Mouse (Mus musculus) kidney, postnatal 0 days (tissue): ENCODE measurements around the gene Sds. TPM values are rescaled to one million over a fixed set of nuclear protein-coding genes. Genes with fewer than 3 reads are reported as not detected.

Experiments
- ATAC-seq: fragments of 200-750 bp; cut with Nextera tagmentation; replicated peaks from 2 replicates; pipeline ENCODE4 v1.8.0; 2017; ENCODE audit warnings: low read depth, moderate number of reproducible peaks, moderate TSS enrichment, moderate library complexity; ENCODE audit not compliant: low FRiP score
- DNase-seq: peaks from one replicate; pipeline ENCODE4 v3.0.0-alpha.2; 2016; ENCODE audit warnings: low spot score
- H3K27ac ChIP-seq: fragments of 300-500 bp; sonication (generic); 2 replicates; pipeline ENCODE4 v1.5.1; 2014; ENCODE audit warnings: mild to moderate bottlenecking
- H3K27me3 ChIP-seq: fragments of 300-500 bp; sonication (generic); 2 replicates; pipeline ENCODE4 v1.6.1; 2014; ENCODE audit warnings: low read length, mixed read lengths; ENCODE audit not compliant: insufficient read depth
- H3K36me3 ChIP-seq: fragments of 300-500 bp; sonication (generic); 2 replicates; pipeline ENCODE4 v1.6.1; 2014; ENCODE audit warnings: low read length, mixed read lengths; ENCODE audit not compliant: insufficient read depth
- H3K4me1 ChIP-seq: fragments of 300-500 bp; sonication (generic); replicated peaks from 2 replicates; pipeline ENCODE4 v1.6.1; 2014; ENCODE audit warnings: antibody characterized with exemption, low read length, mixed read lengths; ENCODE audit not compliant: insufficient read depth
- H3K4me2 ChIP-seq: fragments of 300-500 bp; sonication (generic); 2 replicates; pipeline ENCODE4 v1.6.1; 2014; ENCODE audit warnings: mild to moderate bottlenecking, low read length, moderate library complexity, mixed read lengths
- H3K4me3 ChIP-seq: fragments of 300-500 bp; sonication (generic); replicated peaks from 2 replicates; pipeline ENCODE4 v1.5.1; 2014; ENCODE audit warnings: low read depth, low read length
- H3K9ac ChIP-seq: fragments of 300-500 bp; sonication (generic); 2 replicates; pipeline ENCODE4 v1.6.1; 2014; ENCODE audit warnings: low read depth, low read length
- H3K9me3 ChIP-seq: fragments of 300-500 bp; sonication (generic); replicated peaks from 2 replicates; pipeline ENCODE4 v1.6.1; 2016; ENCODE audit warnings: low read length, inconsistent platforms, mixed read lengths
- CTCF ChIP-seq: IDR thresholded peaks from 2 replicates; pipeline ENCODE4 v1.5.1; 2016; ENCODE audit warnings: antibody characterized with exemption, low read depth, mild to moderate bottlenecking, moderate library complexity
- WGBS: fragments of 180-500 bp; shearing (Covaris S2); extraction: QIAGEN DNeasy Blood & Tissue Kit; methylation state at CpG from one replicate; pipeline ENCODE4 v1.1.7; 2014; 5-methylcytosine and 5-hydroxymethylcytosine counted together
- polyA plus RNA-seq: library from polyadenylated mRNA; unstranded; fragments of >200 nt; fragmentation: Nextera tagmentation; extraction: Ambion mirVana; gene quantifications from 2 replicates; pipeline ENCODE4 v1.2.1, GENCODE M21; 2015

The Sds gene
- polyA plus RNA-seq, 1 experiment from 2014 or later: not detected

DNA sequence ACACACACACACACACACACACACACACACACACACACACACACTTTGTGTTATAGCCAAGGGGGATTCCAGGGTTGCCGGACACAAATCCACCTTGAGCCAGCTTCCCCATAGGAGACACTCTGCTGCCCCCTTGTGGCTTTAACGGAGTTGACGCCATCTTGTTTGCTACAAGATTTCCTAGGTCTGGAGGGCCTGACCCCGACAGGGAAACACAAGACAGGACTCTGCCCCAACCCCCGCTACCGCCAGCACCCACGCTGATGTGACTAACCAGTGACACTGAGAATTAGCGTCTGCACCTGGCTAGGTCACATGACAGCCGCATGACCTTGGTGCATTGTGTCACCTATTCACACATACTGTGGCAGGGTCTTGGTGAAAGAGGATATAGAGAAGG is 18.7 kb upstream of the Sds start:
- no peak for ATAC-seq
- peak; percentile 77 for TF ChIP-seq CTCF

DNA sequence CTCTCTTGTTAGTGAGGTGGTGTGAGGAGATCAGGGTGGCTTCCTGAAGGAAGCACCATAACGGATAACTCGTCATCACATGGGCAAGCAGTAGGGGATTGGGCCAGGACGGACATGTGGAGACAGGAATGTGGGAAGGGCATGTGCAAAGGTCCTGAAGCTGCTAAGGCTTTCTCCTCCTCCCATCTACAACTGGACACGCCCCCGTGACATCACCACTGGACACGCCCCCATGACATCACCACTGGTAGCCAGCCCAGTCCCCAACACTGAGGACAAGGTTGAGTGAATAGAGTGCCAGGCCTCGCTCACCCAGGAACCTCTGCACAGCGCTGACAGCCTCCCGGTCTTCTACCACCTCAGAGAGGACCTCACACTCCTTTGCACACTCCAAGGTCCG is 17.2 kb upstream of the Sds start:
- H3K4me1 ChIP-seq: no peaks in the 10 kb centered on the region
- no peak overlapping the region for H3K4me3 ChIP-seq
- no peak overlapping the region for H3K4me2 ChIP-seq
- no peak overlapping the region for H3K9ac ChIP-seq
- no peaks in the 10 kb centered on the region for H3K9me3 ChIP-seq
- no peak overlapping the region for H3K27ac ChIP-seq
- WGBS: 79% methylated on average over 10 of the region's 10 CpGs
- ATAC-seq (peak; percentile 50; the same call in 1 of the 2 replicates), DNase-seq (no peak)
- TF ChIP-seq CTCF: no peak
- no peaks in the 10 kb centered on the region for H3K36me3 ChIP-seq
- H3K27me3 ChIP-seq: no peaks in the 10 kb centered on the region

More for the DNA sequence above, 18.7 kb upstream of the Sds start:
- no peak overlapping the region for H3K9ac ChIP-seq
- peak; percentile 84 for DNase-seq
- no peaks in the 10 kb centered on the region for H3K36me3 ChIP-seq
- H3K4me2 ChIP-seq: no peak overlapping the region
- H3K27me3 ChIP-seq: no peaks in the 10 kb centered on the region
- H3K27ac ChIP-seq: no peak overlapping the region
- H3K4me1 ChIP-seq: no peaks in the 10 kb centered on the region
- H3K4me3 ChIP-seq: no peak overlapping the region
- 7% methylated on average over 9 of the region's 9 CpGs for WGBS
- no peaks in the 10 kb centered on the region for H3K9me3 ChIP-seq

- no peak for ATAC-seq
- Histone ChIP-seq H3K4me1 (no peaks in the 10 kb centered on the region), H3K4me2 (no peak overlapping the region), H3K27ac (no peak overlapping the region), H3K9ac (no peak overlapping the region), H3K9me3 (no peaks in the 10 kb centered on the region), H3K4me3 (no peak overlapping the region), H3K27me3 (no peaks in the 10 kb centered on the region), H3K36me3 (no peaks in the 10 kb centered on the region)
- WGBS: 68% methylated on average over 14 of the region's 15 CpGs
- no peak for DNase-seq
- TF ChIP-seq CTCF: no peak
These were observed 14.4 kb upstream of the Sds start for GRCm38 (mm10) chr5:120461902-120462301.

- peak; percentile 55 for TF ChIP-seq CTCF
- WGBS: 78% methylated on average over 4 of the region's 4 CpGs
- H3K36me3 ChIP-seq: no peaks in the 10 kb centered on the region
- DNase-seq (no peak), ATAC-seq (no peak)
- no peak overlapping the region for H3K4me2 ChIP-seq
- no peaks in the 10 kb centered on the region for H3K27me3 ChIP-seq
- no peaks in the 10 kb centered on the region for H3K4me1 ChIP-seq
- no peak overlapping the region for H3K9ac ChIP-seq
- H3K9me3 ChIP-seq: no peaks in the 10 kb centered on the region
- no peak overlapping the region for H3K27ac ChIP-seq
- H3K4me3 ChIP-seq: no peak overlapping the region
These were observed 12.0 kb upstream of the Sds start for GRCm38 (mm10) chr5:120464321-120464720.

DNA sequence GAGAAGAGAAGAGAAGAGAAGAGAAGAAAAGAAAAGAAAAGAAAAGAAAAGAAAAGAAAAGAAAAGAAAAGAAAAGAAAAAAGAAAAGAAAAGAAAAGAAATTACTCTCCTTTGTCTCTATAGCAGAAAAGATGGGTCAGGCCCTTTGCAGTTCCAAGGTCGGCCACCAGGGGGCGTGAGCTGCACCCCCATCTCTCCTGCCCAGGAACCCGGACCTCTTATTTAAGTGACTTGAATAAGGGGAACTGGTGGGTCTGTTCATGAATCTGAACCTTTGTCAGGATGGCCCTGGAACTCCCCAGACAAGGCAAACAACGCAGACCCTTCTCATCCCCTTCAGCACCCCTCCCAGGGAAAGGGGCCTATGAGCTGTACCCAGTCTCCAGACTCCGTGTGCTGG is 11.3 kb upstream of the Sds start:
- H3K4me3 ChIP-seq: no peak overlapping the region
- 42% methylated on average over 5 of the region's 5 CpGs for WGBS
- no peak overlapping the region for H3K9ac ChIP-seq
- H3K36me3 ChIP-seq: no peaks in the 10 kb centered on the region
- no peaks in the 10 kb centered on the region for H3K9me3 ChIP-seq
- H3K4me1 ChIP-seq: no peaks in the 10 kb centered on the region
- H3K27ac ChIP-seq: no peak overlapping the region
- no peak for ATAC-seq
- peak; percentile 58 for TF ChIP-seq CTCF
- no peak overlapping the region for H3K4me2 ChIP-seq
- no peak for DNase-seq
- H3K27me3 ChIP-seq: no peaks in the 10 kb centered on the region

- Histone ChIP-seq H3K27me3 (no peaks in the 10 kb centered on the region), H3K36me3 (no peaks in the 10 kb centered on the region), H3K4me1 (no peaks in the 10 kb centered on the region), H3K4me2 (no peak overlapping the region), H3K9ac (no peak overlapping the region), H3K9me3 (no peaks in the 10 kb centered on the region), H3K4me3 (no peak overlapping the region), H3K27ac (no peak overlapping the region)
- WGBS: 74% methylated on average over 6 of the region's 6 CpGs
- no peak for TF ChIP-seq CTCF
- DNase-seq (no peak), ATAC-seq (no peak)
These were observed 10.5 kb upstream of the Sds start for GRCm38 (mm10) chr5:120465860-120466259.

GRCm38 (mm10) chr5:120467026-120467425 is 9.3 kb upstream of the Sds start:
- peak overlapping the region; percentile 47 for H3K4me2 ChIP-seq
- H3K4me3 ChIP-seq: 0 out of 2 replicates have a peak overlapping the region, but pooled peaks have one; percentile 10
- WGBS: 5% methylated on average over 4 of the region's 4 CpGs
- no peaks in the 10 kb centered on the region for H3K9me3 ChIP-seq
- no peaks in the 10 kb centered on the region for H3K27me3 ChIP-seq
- no peaks in the 10 kb centered on the region for H3K36me3 ChIP-seq
- ATAC-seq: peak; percentile 79; the same call in 1 of the 2 replicates
- H3K4me1 ChIP-seq: no peaks in the 10 kb centered on the region
- peak; percentile 59 for DNase-seq
- 0 out of 2 replicates have a peak overlapping the region, but pooled peaks have one; percentile 9 for H3K9ac ChIP-seq
- peak; percentile 41; the same call in 1 of the 2 replicates for TF ChIP-seq CTCF
- no peak overlapping the region for H3K27ac ChIP-seq
